Mouse (Mus musculus) forebrain, embryonic 16.5 days (tissue): Measurements from ENCODE around the gene Knl1. TPM values are rescaled to one million over a fixed set of nuclear protein-coding genes. Genes with fewer than 3 reads are reported as not detected.
A peak's percentile ranks its signal among the peaks of the same experiment; 100 is the strongest.

ENCODE experiments used
- ATAC-seq: fragments of 200-750 bp; cut with Nextera tagmentation; 2 replicates; pipeline ENCODE4 v1.8.0; 2017; ENCODE audit warnings: mild to moderate bottlenecking, moderate library complexity
- H3K27ac ChIP-seq: fragments of 300-500 bp; sonication (generic); 2 replicates; pipeline ENCODE4 v1.5.1; 2014; ENCODE audit warnings: low read length, control low read depth
- H3K27me3 ChIP-seq: fragments of 300-500 bp; sonication (generic); replicated peaks from 2 replicates; pipeline ENCODE4 v1.6.1; 2014; ENCODE audit warnings: low read length; ENCODE audit not compliant: control insufficient read depth, insufficient read depth
- H3K36me3 ChIP-seq: fragments of 300-500 bp; sonication (generic); 2 replicates; pipeline ENCODE4 v1.6.1; 2014; ENCODE audit not compliant: control insufficient read depth, insufficient read depth
- H3K4me1 ChIP-seq: fragments of 300-500 bp; sonication (generic); replicated peaks from 2 replicates; pipeline ENCODE4 v1.6.1; 2014; ENCODE audit warnings: low read length; ENCODE audit not compliant: control insufficient read depth, insufficient read depth
- H3K4me2 ChIP-seq: fragments of 300-500 bp; sonication (generic); 2 replicates; pipeline ENCODE4 v1.6.1; 2014; ENCODE audit warnings: mild to moderate bottlenecking, low read length, control low read depth
- H3K4me3 ChIP-seq: fragments of 300-500 bp; sonication (generic); replicated peaks from 2 replicates; pipeline ENCODE4 v1.5.1; 2014; ENCODE audit warnings: mild to moderate bottlenecking, low read length, control low read depth
- H3K9ac ChIP-seq: fragments of 300-500 bp; sonication (generic); replicated peaks from 2 replicates; pipeline ENCODE4 v1.6.1; 2014; ENCODE audit warnings: low read depth, low read length, control low read depth
- H3K9me3 ChIP-seq: fragments of 300-500 bp; sonication (generic); 2 replicates; pipeline ENCODE4 v1.6.1; 2016; ENCODE audit warnings: low read length; ENCODE audit not compliant: control insufficient read depth
- WGBS: fragments of 180-500 bp; shearing (Covaris S2); extraction: QIAGEN DNeasy Blood & Tissue Kit; methylation state at CpG from one replicate; pipeline ENCODE4 v1.1.7; 2014; 5-methylcytosine and 5-hydroxymethylcytosine counted together
- polyA plus RNA-seq: library from polyadenylated mRNA; unstranded; fragments of >200 nt; fragmentation: Nextera tagmentation; extraction: Ambion mirVana; gene quantifications from 2 replicates; pipeline ENCODE4 v1.2.1, GENCODE M21; 2015

Knl1 gene
- polyA plus RNA-seq, 1 experiment from 2014 or later: 23.9 TPM

DNA sequence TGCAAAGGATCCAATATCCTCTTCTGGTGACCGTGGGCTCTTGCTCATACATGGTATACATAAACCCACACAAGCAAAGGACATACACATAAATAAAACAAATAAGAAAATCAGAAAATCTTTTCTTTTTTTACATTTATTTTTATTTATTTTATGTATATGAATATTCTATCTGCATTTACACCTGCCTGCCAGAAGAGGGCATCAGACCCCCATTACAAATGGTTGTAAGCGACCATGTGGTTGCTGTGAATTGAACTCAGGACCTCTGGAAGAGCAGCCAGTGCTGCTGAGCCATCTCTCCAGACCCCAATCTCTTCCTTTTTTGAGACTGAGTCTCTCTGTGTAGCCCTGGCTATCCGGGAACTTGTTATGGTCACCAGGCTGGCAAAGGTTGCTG, 29.3 kb upstream of the Knl1 start:
- no peaks in the 10 kb centered on the region for H3K27me3 ChIP-seq
- H3K4me3 ChIP-seq: no peak overlapping the region
- H3K27ac ChIP-seq: no peak overlapping the region
- H3K9ac ChIP-seq: no peak overlapping the region
- H3K4me2 ChIP-seq: no peak overlapping the region
- H3K4me1 ChIP-seq: peaks cover 9% of the 10 kb centered on the region
- H3K36me3 ChIP-seq: peaks cover 23% of the 10 kb centered on the region
- ATAC-seq: no peak
- 95% methylated on average over 3 of the region's 3 CpGs for WGBS
- H3K9me3 ChIP-seq: peaks cover 3% of the 10 kb centered on the region; the same call in 1 of the 2 replicates

DNA sequence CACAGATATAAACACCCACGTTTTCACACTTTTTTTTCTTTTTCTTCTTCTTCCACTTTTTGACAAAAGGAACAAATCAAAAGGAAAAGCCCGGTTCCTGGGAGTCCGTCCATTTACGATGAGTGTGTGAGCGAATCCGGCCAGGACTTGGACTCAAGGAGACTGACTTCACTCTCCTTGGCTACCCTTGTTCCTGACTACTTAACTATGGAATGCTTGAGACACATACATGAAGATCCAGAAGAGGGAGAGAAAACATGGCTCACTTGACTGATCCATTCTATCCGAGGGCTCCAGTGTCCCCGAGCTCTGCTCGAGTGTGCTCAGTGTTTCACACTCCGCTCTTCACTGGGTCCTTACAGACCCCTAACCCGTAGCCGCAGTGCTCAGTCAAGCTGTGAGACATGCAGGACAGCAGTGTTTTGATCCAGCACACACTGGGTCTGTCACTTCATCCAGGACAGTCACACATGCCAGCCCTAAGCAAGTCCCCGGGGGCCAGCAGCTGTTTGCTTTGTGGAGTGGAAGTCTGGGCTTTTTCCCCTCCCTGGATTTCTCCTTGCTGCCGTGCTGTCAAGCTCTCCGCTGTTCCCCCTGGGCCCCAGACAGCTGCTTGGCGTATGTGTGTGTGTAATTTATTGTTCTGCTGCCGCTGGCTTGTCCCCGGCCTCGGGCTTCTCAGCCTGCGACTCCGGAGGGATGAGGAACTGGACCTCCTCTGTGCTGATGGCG, 28.4 kb upstream of the Knl1 start:
- no peak overlapping the region for H3K9ac ChIP-seq
- 47% methylated on average over 22 of the region's 22 CpGs for WGBS

GRCm38 (mm10) chr2:119019131-119019530, 27.8 kb upstream of the Knl1 start:
- no peaks in the 10 kb centered on the region for H3K27me3 ChIP-seq
- H3K27ac ChIP-seq: peak overlapping the region; percentile 79
- ATAC-seq: peak; percentile 86
- H3K4me1 ChIP-seq: peaks cover 9% of the 10 kb centered on the region
- WGBS: 2% methylated on average over 5 of the region's 5 CpGs
- 0 out of 2 replicates have a peak overlapping the region, but pooled peaks have one; percentile 4 for H3K4me3 ChIP-seq
- H3K36me3 ChIP-seq: peaks cover 23% of the 10 kb centered on the region
- no peak overlapping the region for H3K4me2 ChIP-seq
- H3K9me3 ChIP-seq: peaks cover 3% of the 10 kb centered on the region; the same call in 1 of the 2 replicates
- no peak overlapping the region for H3K9ac ChIP-seq

More for the DNA sequence above, 28.4 kb upstream of the Knl1 start:
- Histone ChIP-seq H3K9me3 (peaks cover 3% of the 10 kb centered on the region; the same call in 1 of the 2 replicates), H3K4me3 (0 out of 2 replicates have a peak overlapping the region, but pooled peaks have one; percentile 4), H3K36me3 (peaks cover 23% of the 10 kb centered on the region), H3K27me3 (no peaks in the 10 kb centered on the region), H3K27ac (peak overlapping the region; percentile 79), H3K4me2 (0 out of 2 replicates have a peak overlapping the region, but pooled peaks have one; percentile 2), H3K4me1 (peaks cover 9% of the 10 kb centered on the region)
- peak; percentile 72 for ATAC-seq

DNA sequence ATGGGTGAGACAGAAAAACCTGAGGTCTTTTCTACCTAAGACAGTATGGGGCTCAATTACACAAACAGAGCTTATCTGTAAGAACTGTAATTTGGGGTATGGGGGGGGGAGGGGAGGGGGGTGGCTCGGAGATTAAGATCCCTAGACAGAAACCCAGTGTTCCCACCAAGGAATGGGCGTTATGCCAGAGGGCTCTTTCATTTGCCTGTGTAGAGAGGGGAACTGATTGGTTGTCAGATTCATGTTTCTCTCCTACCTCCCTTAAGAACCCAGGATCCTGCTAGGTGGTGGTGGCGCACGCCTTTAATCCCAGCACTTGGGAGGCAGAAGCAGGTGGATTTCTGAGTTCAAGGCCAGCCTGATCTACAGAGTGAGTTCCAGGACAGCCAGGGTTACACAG, 27.4 kb upstream of the Knl1 start:
- 49% methylated on average over 4 of the region's 4 CpGs for WGBS
- peaks cover 3% of the 10 kb centered on the region; the same call in 1 of the 2 replicates for H3K9me3 ChIP-seq
- no peak overlapping the region for H3K4me2 ChIP-seq
- H3K4me1 ChIP-seq: peaks cover 9% of the 10 kb centered on the region
- no peak overlapping the region for H3K9ac ChIP-seq
- H3K27ac ChIP-seq: no peak overlapping the region
- peak; percentile 65 for ATAC-seq
- no peaks in the 10 kb centered on the region for H3K27me3 ChIP-seq
- no peak overlapping the region for H3K4me3 ChIP-seq
- peaks cover 23% of the 10 kb centered on the region for H3K36me3 ChIP-seq

DNA sequence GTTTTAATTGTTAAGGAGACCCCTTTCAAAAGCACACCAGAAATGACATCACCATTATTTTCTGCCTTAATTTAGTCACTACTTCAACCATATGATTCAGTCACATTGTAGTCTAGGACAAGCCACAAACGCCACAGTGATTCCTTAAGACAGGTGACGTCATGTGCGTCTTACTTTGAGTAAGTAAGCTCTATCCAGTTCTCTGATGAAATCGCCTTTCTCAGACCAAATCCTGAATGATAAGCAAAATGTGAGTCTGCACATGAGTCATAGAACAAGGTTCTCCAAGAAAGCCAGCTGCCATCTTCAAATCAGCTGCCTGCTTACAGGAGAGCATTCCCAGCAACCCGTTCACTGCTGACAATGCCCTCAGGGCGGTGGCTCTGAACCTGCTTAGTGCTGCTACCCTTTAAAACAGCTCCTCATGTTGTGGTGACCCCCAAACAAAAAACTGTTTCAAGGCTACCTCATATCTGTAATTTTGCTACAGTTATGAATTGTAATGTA, 23.7 kb upstream of the Knl1 start:
- Histone ChIP-seq H3K36me3 (peaks cover 18% of the 10 kb centered on the region), H3K4me1 (peaks cover 11% of the 10 kb centered on the region), H3K9ac (no peak overlapping the region), H3K4me2 (no peak overlapping the region), H3K27me3 (no peaks in the 10 kb centered on the region), H3K27ac (no peak overlapping the region), H3K9me3 (no peaks in the 10 kb centered on the region), H3K4me3 (no peak overlapping the region)
- no peak for ATAC-seq
- WGBS: 83% methylated on average over 6 of the region's 6 CpGs

DNA sequence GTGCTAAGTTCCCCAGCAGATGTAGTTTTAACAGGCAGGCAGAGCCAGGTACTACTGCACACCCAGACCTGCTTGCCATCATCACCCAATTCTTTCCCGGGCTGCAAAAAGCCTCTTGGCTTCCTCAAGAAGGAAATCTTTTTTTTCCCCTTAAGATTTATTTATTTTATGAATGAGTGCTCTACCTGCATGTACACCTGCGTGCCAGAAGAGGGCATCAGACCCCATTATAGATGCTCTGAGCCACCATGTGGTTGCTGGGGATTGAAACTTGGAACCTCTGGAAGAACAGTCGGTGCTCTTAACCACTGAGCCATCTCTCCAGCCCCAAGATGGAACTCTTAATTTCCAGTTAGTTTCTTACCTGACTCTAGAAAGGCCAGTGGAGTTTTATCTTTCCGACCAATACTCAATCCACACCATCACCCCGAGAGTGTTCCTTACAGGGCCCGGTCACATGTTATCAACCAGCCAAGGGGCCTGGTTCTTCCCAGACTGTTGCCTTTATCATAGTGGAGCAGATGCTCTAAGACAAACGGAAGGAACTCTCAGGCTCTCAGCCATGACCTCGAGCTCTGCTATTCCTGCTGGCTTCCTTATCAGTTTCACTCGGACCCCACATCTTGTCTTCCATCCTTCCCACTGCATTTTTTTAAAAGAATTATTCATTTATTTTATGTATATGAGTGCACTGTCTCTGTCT, 22.2 kb upstream of the Knl1 start:
- Histone ChIP-seq H3K27ac (no peak overlapping the region), H3K4me3 (no peak overlapping the region), H3K27me3 (no peaks in the 10 kb centered on the region), H3K9me3 (no peaks in the 10 kb centered on the region), H3K36me3 (peaks cover 18% of the 10 kb centered on the region), H3K4me1 (peaks cover 8% of the 10 kb centered on the region), H3K9ac (no peak overlapping the region), H3K4me2 (no peak overlapping the region)
- 75% methylated on average over 9 of the region's 9 CpGs for WGBS
- no peak for ATAC-seq

- Histone ChIP-seq H3K4me2 (no peak overlapping the region), H3K27me3 (no peaks in the 10 kb centered on the region), H3K36me3 (peaks cover 18% of the 10 kb centered on the region), H3K27ac (no peak overlapping the region), H3K4me3 (no peak overlapping the region), H3K9ac (no peak overlapping the region), H3K4me1 (peaks cover 8% of the 10 kb centered on the region), H3K9me3 (no peaks in the 10 kb centered on the region)
- ATAC-seq: no peak
- WGBS: 79% methylated on average over 4 of the region's 4 CpGs
Observed at GRCm38 (mm10) chr2:119025239-119025616, 21.7 kb upstream of the Knl1 start.

GRCm38 (mm10) chr2:119026951-119027350, 20.0 kb upstream of the Knl1 start:
- no peak for ATAC-seq
- H3K36me3 ChIP-seq: peaks cover 6% of the 10 kb centered on the region
- H3K9me3 ChIP-seq: no peaks in the 10 kb centered on the region
- H3K27ac ChIP-seq: no peak overlapping the region
- H3K9ac ChIP-seq: no peak overlapping the region
- no peak overlapping the region for H3K4me2 ChIP-seq
- no peaks in the 10 kb centered on the region for H3K27me3 ChIP-seq
- H3K4me1 ChIP-seq: peaks cover 8% of the 10 kb centered on the region
- WGBS: 92% methylated on average over 4 of the region's 4 CpGs
- H3K4me3 ChIP-seq: no peak overlapping the region

DNA sequence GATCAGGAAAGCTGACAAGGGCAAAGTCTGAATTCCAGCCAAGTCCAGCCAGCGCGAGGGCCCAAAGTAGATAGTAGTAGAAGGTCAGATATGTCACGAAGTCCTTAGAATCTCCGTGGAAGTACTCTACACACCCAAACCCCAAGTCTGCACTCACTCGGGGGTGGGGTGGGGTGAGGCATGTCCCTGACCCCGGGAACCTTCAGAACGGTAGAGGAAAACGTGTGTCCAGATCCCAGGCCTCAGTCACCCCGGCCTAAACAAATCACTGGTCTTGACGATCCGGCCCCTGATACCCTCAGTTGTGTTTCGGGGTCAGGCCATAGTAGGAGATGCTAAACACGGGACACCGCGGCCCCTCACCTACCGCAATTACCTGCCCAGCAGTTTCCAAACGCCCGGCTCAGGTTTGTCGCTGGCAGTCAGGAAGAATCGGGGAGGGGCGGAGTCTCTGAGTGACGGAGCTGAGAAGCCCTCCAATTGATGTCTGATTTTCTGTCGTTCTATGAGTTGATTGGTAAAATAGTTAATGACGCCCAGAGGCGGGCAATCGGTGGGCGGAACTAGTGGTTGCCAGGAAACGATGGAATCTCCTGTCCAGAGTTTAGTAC, 17.9 kb upstream of the Knl1 start, which contains the start of gene Ccdc32:
Gene Ccdc32, minus strand, starts transcription at position 453 of the 611 bp plus-strand sequence.
- peaks cover 8% of the 10 kb centered on the region for H3K4me1 ChIP-seq
- H3K36me3 ChIP-seq: no peaks in the 10 kb centered on the region
- H3K27ac ChIP-seq: no peak within 1 kb of the TSS
- peak within 1 kb of the TSS; percentile 67 for H3K4me3 ChIP-seq
- H3K27me3 ChIP-seq: no peaks in the 10 kb centered on the region
- peak within 1 kb of the TSS; percentile 76 for H3K9ac ChIP-seq
- H3K4me2 ChIP-seq: peak within 1 kb of the TSS; percentile 84
- ATAC-seq: peak; percentile 99
- WGBS: under 1% methylated on average over 28 of the region's 28 CpGs
- no peaks in the 10 kb centered on the region for H3K9me3 ChIP-seq
